Mouse (Mus musculus): ENCODE data around the gene Il27ra.

DNA sequence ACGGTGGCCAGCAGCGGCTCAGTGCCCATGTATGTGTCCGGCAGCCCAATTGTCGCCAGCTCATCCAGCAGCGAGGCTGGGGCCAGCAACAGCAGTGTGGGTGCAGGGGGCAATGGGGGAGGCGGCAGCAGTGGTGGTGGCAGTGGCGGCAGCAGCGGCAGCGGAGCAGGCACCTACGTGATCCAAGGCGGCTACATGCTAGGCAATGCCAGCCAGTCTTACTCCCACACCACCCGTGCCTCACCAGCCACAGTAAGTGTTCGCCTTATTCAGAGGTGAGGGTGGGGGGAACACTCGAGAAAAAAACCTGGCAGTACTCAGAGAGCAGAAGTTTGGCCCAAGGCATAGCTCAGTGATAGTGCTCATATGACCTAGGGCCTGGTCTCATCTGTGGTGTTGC is 45.4 kb upstream of the Il27ra start:
- TF ChIP-seq POLR2A (IDR thresholded peaks at IDR 0.05; ENCODE audit: insufficient read depth, low read depth, low read length) = no peak
- no peak for TF ChIP-seq CTCF (IDR thresholded peaks at IDR 0.05)
- no peak for TF ChIP-seq EP300 (IDR thresholded peaks at IDR 0.05; ENCODE audit: insufficient read depth, low read depth, low read length)

All from heart, adult 2 months (tissue).